Mouse (Mus musculus) forebrain, embryonic 12.5 days (tissue): Measurements from ENCODE around the gene Farsb. TPM values are rescaled to one million over a fixed set of nuclear protein-coding genes. Genes with fewer than 3 reads are reported as not detected.

Experiments
- ATAC-seq: fragments of 200-750 bp; cut with Nextera tagmentation; 2 replicates; pipeline ENCODE4 v1.8.0; 2017; ENCODE audit warnings: moderate TSS enrichment; ENCODE audit not compliant: low FRiP score
- H3K27ac ChIP-seq: fragments of 300-500 bp; sonication (generic); 2 replicates; pipeline ENCODE4 v1.5.1; 2016; ENCODE audit warnings: mild to moderate bottlenecking
- H3K27me3 ChIP-seq: fragments of 300-500 bp; sonication (generic); 2 replicates; pipeline ENCODE4 v1.6.1; 2016; ENCODE audit warnings: mild to moderate bottlenecking
- H3K36me3 ChIP-seq: fragments of 300-500 bp; sonication (generic); replicated peaks from 2 replicates; pipeline ENCODE4 v1.6.1; 2016; ENCODE audit warnings: mild to moderate bottlenecking
- H3K4me1 ChIP-seq: fragments of 300-500 bp; sonication (generic); 2 replicates; pipeline ENCODE4 v1.6.1; 2016
- H3K4me2 ChIP-seq: fragments of 300-500 bp; sonication (generic); 2 replicates; pipeline ENCODE4 v1.6.1; 2016; ENCODE audit warnings: mild to moderate bottlenecking, moderate library complexity
- H3K4me3 ChIP-seq: fragments of 300-500 bp; sonication (generic); replicated peaks from 2 replicates; pipeline ENCODE4 v1.5.1; 2016; ENCODE audit warnings: mild to moderate bottlenecking
- H3K9ac ChIP-seq: fragments of 300-500 bp; sonication (generic); 2 replicates; pipeline ENCODE4 v1.6.1; 2016; ENCODE audit warnings: mild to moderate bottlenecking
- H3K9me3 ChIP-seq: fragments of 300-500 bp; sonication (generic); 2 replicates; pipeline ENCODE4 v1.6.1; 2016
- WGBS: fragments of 180-500 bp; shearing (Covaris S2); methylation state at CpG from one replicate; pipeline ENCODE4 v1.1.7; 2016; 5-methylcytosine and 5-hydroxymethylcytosine counted together
- polyA plus RNA-seq: library from polyadenylated mRNA; unstranded; fragments of >200 nt; fragmentation: Nextera tagmentation; extraction: Ambion mirVana; gene quantifications from 2 replicates; pipeline ENCODE4 v1.2.1, GENCODE M21; 2016

Farsb gene
- polyA plus RNA-seq, 1 experiment from 2014 or later: 136 TPM

GRCm38 (mm10) chr1:78409396-78409795 is 79.3 kb downstream of the Farsb start:
- no peaks in the 10 kb centered on the region for H3K9me3 ChIP-seq
- H3K4me3 ChIP-seq: no peak overlapping the region
- no peaks in the 10 kb centered on the region for H3K4me1 ChIP-seq
- H3K9ac ChIP-seq: no peak overlapping the region
- no peak for ATAC-seq
- H3K36me3 ChIP-seq: no peaks in the 10 kb centered on the region
- WGBS: 92% methylated on average over 2 of the region's 2 CpGs
- H3K27ac ChIP-seq: no peak overlapping the region
- H3K27me3 ChIP-seq: no peaks in the 10 kb centered on the region
- H3K4me2 ChIP-seq: no peak overlapping the region

GRCm38 (mm10) chr1:78401413-78401812 is 87.3 kb downstream of the Farsb start:
- H3K9ac ChIP-seq: no peak overlapping the region
- no peaks in the 10 kb centered on the region for H3K36me3 ChIP-seq
- no peak overlapping the region for H3K4me2 ChIP-seq
- H3K4me3 ChIP-seq: no peak overlapping the region
- H3K27me3 ChIP-seq: no peaks in the 10 kb centered on the region
- H3K4me1 ChIP-seq: no peaks in the 10 kb centered on the region
- no peak overlapping the region for H3K27ac ChIP-seq
- 95% methylated on average over 4 of the region's 4 CpGs for WGBS
- ATAC-seq: no peak
- no peaks in the 10 kb centered on the region for H3K9me3 ChIP-seq

GRCm38 (mm10) chr1:78399755-78400154 is 88.9 kb downstream of the Farsb start:
- Histone ChIP-seq H3K27ac (no peak overlapping the region), H3K27me3 (0 out of 2 replicates have a peak, but pooled peaks cover 7% of the 10 kb centered on the region), H3K9me3 (no peaks in the 10 kb centered on the region), H3K4me2 (no peak overlapping the region), H3K9ac (no peak overlapping the region), H3K4me1 (peaks cover 13% of the 10 kb centered on the region; the same call in 1 of the 2 replicates), H3K36me3 (no peaks in the 10 kb centered on the region), H3K4me3 (no peak overlapping the region)
- ATAC-seq: no peak
- WGBS: 80% methylated on average over 3 of the region's 3 CpGs

GRCm38 (mm10) chr1:78396320-78396913 is 92.3 kb downstream of the Farsb start:
- no peak overlapping the region for H3K9ac ChIP-seq
- H3K4me1 ChIP-seq: peaks cover 13% of the 10 kb centered on the region; the same call in 1 of the 2 replicates
- no peak overlapping the region for H3K4me2 ChIP-seq
- H3K4me3 ChIP-seq: no peak overlapping the region
- no peak overlapping the region for H3K27ac ChIP-seq
- no peaks in the 10 kb centered on the region for H3K9me3 ChIP-seq
- WGBS: 57% methylated on average over 8 of the region's 8 CpGs
- no peak for ATAC-seq
- H3K27me3 ChIP-seq: 0 out of 2 replicates have a peak, but pooled peaks cover 10% of the 10 kb centered on the region
- H3K36me3 ChIP-seq: no peaks in the 10 kb centered on the region

GRCm38 (mm10) chr1:78395737-78396136 is 93.0 kb downstream of the Farsb start:
- Histone ChIP-seq H3K9ac (no peak overlapping the region), H3K9me3 (no peaks in the 10 kb centered on the region), H3K27me3 (0 out of 2 replicates have a peak, but pooled peaks cover 10% of the 10 kb centered on the region), H3K4me1 (peaks cover 13% of the 10 kb centered on the region; the same call in 1 of the 2 replicates), H3K27ac (no peak overlapping the region), H3K4me3 (no peak overlapping the region), H3K36me3 (no peaks in the 10 kb centered on the region), H3K4me2 (no peak overlapping the region)
- ATAC-seq: no peak
- 37% methylated on average over 6 of the region's 6 CpGs for WGBS

GRCm38 (mm10) chr1:78395191-78395735 is 93.4 kb downstream of the Farsb start:
- WGBS: 70% methylated on average over 8 of the region's 8 CpGs
- ATAC-seq: no peak
- Histone ChIP-seq H3K27ac (no peak overlapping the region), H3K36me3 (no peaks in the 10 kb centered on the region), H3K4me2 (no peak overlapping the region), H3K4me3 (no peak overlapping the region), H3K9me3 (no peaks in the 10 kb centered on the region), H3K9ac (no peak overlapping the region), H3K27me3 (0 out of 2 replicates have a peak, but pooled peaks cover 10% of the 10 kb centered on the region), H3K4me1 (peaks cover 13% of the 10 kb centered on the region; the same call in 1 of the 2 replicates)

DNA sequence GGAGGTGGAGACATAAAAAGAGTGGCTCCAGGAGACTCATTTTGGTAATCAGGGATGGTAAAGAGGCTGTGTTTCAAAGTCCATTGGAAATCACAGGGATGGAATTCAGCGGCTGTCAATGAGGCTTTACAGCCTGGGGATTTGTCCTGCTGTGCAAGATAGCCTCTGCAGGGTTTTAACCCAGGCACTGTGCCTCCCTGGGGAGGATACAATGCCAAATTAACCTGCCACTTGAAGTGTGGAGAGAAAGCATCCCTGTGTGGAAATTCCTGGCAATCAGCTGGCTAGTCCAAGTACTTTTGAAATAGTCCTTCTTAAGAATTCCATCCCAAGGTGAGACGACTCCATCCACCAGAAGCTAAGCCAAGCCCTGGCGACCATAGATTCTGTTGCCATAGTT is 99.8 kb downstream of the Farsb start:
- H3K4me3 ChIP-seq: no peak overlapping the region
- no peak overlapping the region for H3K9ac ChIP-seq
- ATAC-seq: no peak
- H3K36me3 ChIP-seq: no peaks in the 10 kb centered on the region
- WGBS: 5% methylated on average over 3 of the region's 3 CpGs
- no peaks in the 10 kb centered on the region for H3K9me3 ChIP-seq
- H3K27ac ChIP-seq: no peak overlapping the region
- peaks cover 10% of the 10 kb centered on the region; the same call in 1 of the 2 replicates for H3K4me1 ChIP-seq
- H3K27me3 ChIP-seq: 0 out of 2 replicates have a peak, but pooled peaks cover 3% of the 10 kb centered on the region
- no peak overlapping the region for H3K4me2 ChIP-seq

GRCm38 (mm10) chr1:78387854-78388253 is 100.8 kb downstream of the Farsb start:
- Histone ChIP-seq H3K36me3 (no peaks in the 10 kb centered on the region), H3K4me2 (no peak overlapping the region), H3K9me3 (no peaks in the 10 kb centered on the region), H3K27me3 (0 out of 2 replicates have a peak, but pooled peaks cover 3% of the 10 kb centered on the region), H3K4me3 (no peak overlapping the region), H3K27ac (no peak overlapping the region), H3K9ac (no peak overlapping the region), H3K4me1 (peaks cover 10% of the 10 kb centered on the region; the same call in 1 of the 2 replicates)
- no peak for ATAC-seq
- 31% methylated on average over 4 of the region's 4 CpGs for WGBS

GRCm38 (mm10) chr1:78380950-78381349 is 107.7 kb downstream of the Farsb start:
- Histone ChIP-seq H3K36me3 (no peaks in the 10 kb centered on the region), H3K4me2 (no peak overlapping the region), H3K9ac (no peak overlapping the region), H3K4me1 (no peaks in the 10 kb centered on the region), H3K27ac (no peak overlapping the region), H3K4me3 (no peak overlapping the region), H3K9me3 (no peaks in the 10 kb centered on the region), H3K27me3 (no peaks in the 10 kb centered on the region)
- WGBS: 89% methylated on average over 4 of the region's 4 CpGs
- ATAC-seq: no peak

- H3K27me3 ChIP-seq: no peaks in the 10 kb centered on the region
- no peaks in the 10 kb centered on the region for H3K4me1 ChIP-seq
- H3K4me3 ChIP-seq: no peak overlapping the region
- WGBS: 95% methylated on average over 3 of the region's 3 CpGs
- peaks cover 8% of the 10 kb centered on the region for H3K9me3 ChIP-seq
- ATAC-seq: no peak
- no peak overlapping the region for H3K9ac ChIP-seq
- H3K27ac ChIP-seq: no peak overlapping the region
- H3K36me3 ChIP-seq: no peaks in the 10 kb centered on the region
- H3K4me2 ChIP-seq: no peak overlapping the region
These were observed 113.6 kb downstream of the Farsb start for GRCm38 (mm10) chr1:78375058-78375457.

DNA sequence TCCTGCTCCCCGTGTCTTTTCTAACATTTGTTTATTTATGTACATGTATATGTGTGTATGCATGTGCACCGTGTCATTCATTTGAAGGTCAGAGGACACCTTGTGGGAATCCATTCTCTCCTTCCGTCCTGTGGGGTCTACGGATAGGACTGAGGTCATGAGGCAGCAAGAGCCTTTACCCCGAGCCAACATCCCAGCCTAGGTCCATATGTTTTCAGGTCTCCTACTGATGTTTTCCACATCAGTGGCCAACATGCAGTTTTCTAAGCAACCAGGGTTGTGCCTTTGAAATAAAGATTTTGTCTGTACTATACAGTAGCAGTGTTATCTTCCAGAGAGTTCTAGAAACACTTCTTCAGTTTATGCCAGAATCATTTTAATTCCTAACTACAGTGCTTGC is 114.9 kb downstream of the Farsb start:
- peaks cover 8% of the 10 kb centered on the region for H3K9me3 ChIP-seq
- ATAC-seq: no peak

GRCm38 (mm10) chr1:78372316-78372715 is 116.4 kb downstream of the Farsb start:
- Histone ChIP-seq H3K9ac (no peak overlapping the region), H3K36me3 (no peaks in the 10 kb centered on the region), H3K4me2 (no peak overlapping the region), H3K4me3 (no peak overlapping the region), H3K27me3 (0 out of 2 replicates have a peak, but pooled peaks cover 3% of the 10 kb centered on the region), H3K27ac (no peak overlapping the region), H3K4me1 (peaks cover 1% of the 10 kb centered on the region), H3K9me3 (peaks cover 8% of the 10 kb centered on the region)
- ATAC-seq: no peak
- 94% methylated on average over 9 of the region's 9 CpGs for WGBS

More for the DNA sequence above, 114.9 kb downstream of the Farsb start:
- H3K36me3 ChIP-seq: no peaks in the 10 kb centered on the region
- no peak overlapping the region for H3K9ac ChIP-seq
- no peak overlapping the region for H3K27ac ChIP-seq
- no peak overlapping the region for H3K4me2 ChIP-seq
- 96% methylated on average over 5 of the region's 5 CpGs for WGBS
- H3K4me1 ChIP-seq: no peaks in the 10 kb centered on the region
- no peak overlapping the region for H3K4me3 ChIP-seq
- no peaks in the 10 kb centered on the region for H3K27me3 ChIP-seq
